Mouse (Mus musculus): ENCODE results near the gene Syngr4. TPM values are rescaled to one million over a fixed set of nuclear protein-coding genes. Genes with fewer than 3 reads are reported as not detected.

Syngr4 gene
- polyA plus RNA-seq, 1 experiment from 2014 or later: 0.41 TPM

DNA sequence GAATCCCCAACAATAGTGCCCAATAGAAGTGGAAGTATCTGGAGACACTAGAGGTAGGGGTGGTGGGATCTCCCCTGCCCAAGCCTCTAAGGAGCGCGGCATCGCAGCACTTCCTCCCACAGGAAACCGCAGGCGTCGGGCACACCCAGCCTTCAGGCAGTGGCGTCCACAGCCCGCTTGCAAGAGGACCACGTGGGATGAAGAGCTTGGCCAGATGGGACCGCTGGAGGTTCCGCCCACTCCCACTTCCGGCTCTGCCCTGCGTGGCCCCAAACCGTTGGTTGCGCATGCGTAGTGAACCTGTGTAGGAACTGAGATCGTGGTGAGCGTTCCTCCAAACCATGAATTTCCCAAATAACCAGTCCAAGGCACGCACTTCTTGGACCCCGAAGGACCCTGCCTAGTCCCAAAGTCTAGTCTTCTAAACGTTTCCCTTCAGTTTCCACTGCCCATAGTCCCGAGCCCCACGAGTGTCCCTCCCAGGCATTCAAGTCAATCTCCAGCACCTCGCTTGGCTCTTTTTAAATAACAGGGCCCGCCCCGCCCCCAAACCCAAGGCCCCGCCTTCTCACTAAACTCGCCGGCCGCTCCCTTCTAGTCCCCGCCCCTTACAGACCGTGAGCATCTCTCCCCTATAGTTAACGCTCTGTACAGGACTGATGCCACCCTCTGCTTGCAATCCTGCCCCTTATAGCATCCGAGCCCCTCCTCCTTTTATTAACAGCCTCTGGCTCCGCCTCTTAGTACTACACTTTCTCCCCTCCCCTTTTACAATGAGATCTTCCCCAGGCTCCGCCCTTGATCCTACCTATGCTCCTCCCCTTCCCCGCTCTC lies 26.6 kb upstream of the Syngr4 start:
- Histone ChIP-seq H3K9me3 (peaks cover 7% of the 10 kb centered on the region; the same call in 1 of the 2 replicates), H3K4me2 (peak overlapping the region; percentile 76), H3K4me1 (peaks cover 51% of the 10 kb centered on the region), H3K4me3 (peak overlapping the region; percentile 44), H3K27me3 (peaks cover 7% of the 10 kb centered on the region), H3K9ac (peak overlapping the region; percentile 49), H3K36me3 (peaks cover 8% of the 10 kb centered on the region), H3K27ac (peak overlapping the region; percentile 93)
- peak; percentile 84 for ATAC-seq (ENCODE audit: insufficient number of reproducible peaks, insufficient read depth, low FRiP score, low TSS enrichment, low read depth)
- WGBS: under 1% methylated on average over 37 of the region's 37 CpGs

DNA sequence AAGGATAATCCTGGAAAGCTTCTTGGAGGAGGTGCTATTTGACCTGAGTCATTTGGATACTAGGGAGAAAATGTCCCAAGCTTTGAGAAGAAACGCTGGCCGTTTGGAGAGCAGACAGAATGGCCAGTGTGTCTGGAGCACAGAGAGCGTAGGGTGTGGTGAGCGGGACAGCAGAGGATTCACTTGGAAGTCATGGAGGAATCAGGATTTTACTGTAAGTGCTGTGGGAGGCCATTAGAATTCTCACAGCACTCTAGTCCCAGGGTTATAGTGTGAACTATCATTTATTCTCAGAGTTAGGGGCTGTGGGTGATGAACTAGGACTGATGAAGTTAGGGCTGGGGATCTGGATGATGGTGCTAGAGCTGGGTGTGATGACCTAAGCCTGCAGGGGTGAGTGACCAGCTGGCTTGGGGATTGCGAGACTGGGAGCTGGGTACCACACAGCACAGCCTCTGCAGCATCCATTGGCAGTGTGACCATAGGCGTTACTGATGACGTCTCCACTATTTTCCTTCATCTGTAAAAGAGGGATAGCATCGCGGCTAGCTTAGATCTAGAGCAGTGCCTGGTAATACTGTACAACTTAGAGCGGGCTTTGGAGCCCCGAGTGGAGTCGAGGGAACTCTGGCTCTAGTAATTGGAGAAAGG lies 25.6 kb upstream of the Syngr4 start:
- WGBS: 73% methylated on average over 12 of the region's 12 CpGs
- Histone ChIP-seq H3K27me3 (no peaks in the 10 kb centered on the region), H3K9ac (0 out of 2 replicates have a peak overlapping the region, but pooled peaks have one; percentile 49), H3K36me3 (peaks cover 11% of the 10 kb centered on the region), H3K27ac (peak overlapping the region; percentile 93), H3K4me1 (peaks cover 62% of the 10 kb centered on the region), H3K4me2 (peak overlapping the region; percentile 76), H3K4me3 (0 out of 2 replicates have a peak overlapping the region, but pooled peaks have one; percentile 55), H3K9me3 (peaks cover 7% of the 10 kb centered on the region; the same call in 1 of the 2 replicates)
- no peak for ATAC-seq (ENCODE audit: insufficient number of reproducible peaks, insufficient read depth, low FRiP score, low TSS enrichment, low read depth)

- Histone ChIP-seq H3K9me3 (peaks cover 7% of the 10 kb centered on the region; the same call in 1 of the 2 replicates), H3K27me3 (no peaks in the 10 kb centered on the region), H3K36me3 (peaks cover 11% of the 10 kb centered on the region), H3K27ac (peak within 1 kb of the TSS; percentile 93), H3K4me1 (peaks cover 70% of the 10 kb centered on the region), H3K4me3 (peak within 1 kb of the TSS; percentile 55), H3K4me2 (peak within 1 kb of the TSS; percentile 76), H3K9ac (peak within 1 kb of the TSS; percentile 78)
- ATAC-seq (ENCODE audit: insufficient number of reproducible peaks, insufficient read depth, low FRiP score, low TSS enrichment, low read depth): peak; percentile 22; the same call in 1 of the 2 replicates
- whole genome bisulfite sequencing: 20% methylated on average over 9 of the region's 9 CpGs
These were observed 24.7 kb upstream of the Syngr4 start, which contains the start of gene Emp3 for GRCm38 (mm10) chr7:45921242-45921621. Gene Emp3, minus strand, starts transcription at chr7:45921404.

- H3K9me3 ChIP-seq: peaks cover 7% of the 10 kb centered on the region; the same call in 1 of the 2 replicates
- no peaks in the 10 kb centered on the region for H3K27me3 ChIP-seq
- peaks cover 75% of the 10 kb centered on the region for H3K4me1 ChIP-seq
- H3K36me3 ChIP-seq: peaks cover 11% of the 10 kb centered on the region
- peak overlapping the region; percentile 55 for H3K4me3 ChIP-seq
- H3K9ac ChIP-seq: peak overlapping the region; percentile 78
- ATAC-seq (ENCODE audit: insufficient number of reproducible peaks, insufficient read depth, low FRiP score, low TSS enrichment, low read depth): no peak
- H3K4me2 ChIP-seq: peak overlapping the region; percentile 76
- peak overlapping the region; percentile 93 for H3K27ac ChIP-seq
- 26% methylated on average over 9 of the region's 9 CpGs for WGBS
These were observed 24.2 kb upstream of the Syngr4 start for GRCm38 (mm10) chr7:45920583-45921241.

DNA sequence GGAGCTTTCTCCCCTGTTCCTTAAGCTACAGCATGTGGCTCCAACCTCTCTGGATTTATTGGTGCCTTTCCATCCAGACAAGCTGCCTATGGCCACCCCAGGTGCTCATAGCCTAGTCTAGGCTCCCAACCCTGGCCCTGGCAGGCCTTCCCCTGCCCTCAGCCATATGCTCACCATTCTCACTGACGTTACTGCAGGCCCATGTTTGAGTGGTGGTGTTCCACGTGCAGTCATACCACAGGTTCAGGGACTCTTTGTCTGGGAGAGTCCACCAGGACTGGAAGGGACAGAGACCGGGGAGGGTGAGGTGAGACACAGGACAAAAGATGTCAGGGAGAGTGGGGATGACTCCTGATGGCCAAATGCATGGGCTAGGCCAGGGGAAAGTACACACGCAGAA lies 23.2 kb upstream of the Syngr4 start:
- Histone ChIP-seq H3K4me2 (peak overlapping the region; percentile 76), H3K4me1 (peaks cover 83% of the 10 kb centered on the region), H3K36me3 (peaks cover 11% of the 10 kb centered on the region), H3K9me3 (no peaks in the 10 kb centered on the region), H3K27me3 (no peaks in the 10 kb centered on the region), H3K9ac (peak overlapping the region; percentile 78), H3K4me3 (peak overlapping the region; percentile 55), H3K27ac (peak overlapping the region; percentile 93)
- WGBS: 77% methylated on average over 4 of the region's 4 CpGs
- ATAC-seq (ENCODE audit: insufficient number of reproducible peaks, insufficient read depth, low FRiP score, low TSS enrichment, low read depth): no peak

GRCm38 (mm10) chr7:45919083-45919671 lies 22.7 kb upstream of the Syngr4 start:
- H3K4me3 ChIP-seq: peak overlapping the region; percentile 55
- H3K9me3 ChIP-seq: no peaks in the 10 kb centered on the region
- H3K27me3 ChIP-seq: no peaks in the 10 kb centered on the region
- ATAC-seq (ENCODE audit: insufficient number of reproducible peaks, insufficient read depth, low FRiP score, low TSS enrichment, low read depth): no peak
- H3K27ac ChIP-seq: peak overlapping the region; percentile 93; the same call in 1 of the 2 replicates
- WGBS: 66% methylated on average over 14 of the region's 14 CpGs
- peak overlapping the region; percentile 76 for H3K4me2 ChIP-seq
- H3K4me1 ChIP-seq: peaks cover 83% of the 10 kb centered on the region
- H3K36me3 ChIP-seq: peaks cover 11% of the 10 kb centered on the region
- H3K9ac ChIP-seq: peak overlapping the region; percentile 78; the same call in 1 of the 2 replicates

DNA sequence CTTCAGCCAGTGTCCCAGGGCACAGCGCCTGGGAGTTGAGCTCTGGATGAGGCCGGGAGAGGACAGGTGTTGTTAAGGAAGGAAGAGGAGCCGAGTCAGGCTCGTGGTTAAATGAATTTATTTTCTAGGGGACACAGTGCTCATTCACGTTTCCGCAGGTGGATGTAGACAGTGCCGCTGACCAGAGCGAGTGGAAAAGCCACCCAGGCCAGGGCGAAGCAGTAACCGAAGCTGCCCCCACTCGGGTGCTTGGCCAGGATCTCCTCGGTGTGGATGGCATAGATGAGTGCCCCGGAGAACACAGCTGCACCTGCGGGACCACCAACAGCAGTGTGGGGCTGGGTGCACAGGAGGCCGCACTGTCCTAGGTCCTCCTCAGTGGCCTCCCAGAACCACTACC lies 21.4 kb upstream of the Syngr4 start:
- ATAC-seq (ENCODE audit: insufficient number of reproducible peaks, insufficient read depth, low FRiP score, low TSS enrichment, low read depth): no peak

DNA sequence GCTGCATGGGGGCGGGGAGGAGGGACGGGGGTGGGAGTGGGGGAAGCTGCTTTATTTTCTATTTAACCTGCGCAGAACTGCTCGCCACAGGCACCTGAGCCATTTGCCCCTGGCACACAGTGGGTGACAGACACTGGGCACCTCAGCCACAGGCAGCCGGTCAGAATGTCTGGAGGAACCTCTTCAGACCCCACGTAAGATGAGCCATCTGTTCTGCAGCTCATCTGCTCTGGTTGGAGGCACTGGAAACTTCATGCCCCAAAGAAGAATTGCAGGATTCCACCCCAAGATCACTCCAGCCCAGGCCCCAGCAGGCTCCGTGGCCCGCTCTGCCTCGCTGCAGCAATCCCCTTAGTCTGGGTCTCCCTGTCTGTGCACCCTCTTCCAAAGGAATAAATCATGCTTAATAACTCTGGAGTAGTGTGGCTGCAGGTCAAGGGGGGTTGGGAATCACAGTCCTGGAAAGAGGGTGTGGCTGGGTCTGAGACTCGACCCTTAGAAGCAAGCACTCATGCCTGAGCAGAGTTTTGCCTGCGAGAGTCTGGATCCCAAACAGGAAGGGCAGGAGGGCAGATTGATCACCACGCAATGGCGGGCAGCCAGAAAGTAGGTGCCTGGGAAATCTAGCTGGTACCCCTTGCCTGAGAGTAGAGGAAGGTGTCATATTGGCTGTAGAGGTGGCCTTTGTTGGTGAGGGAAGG lies 20.6 kb upstream of the Syngr4 start:
- no peaks in the 10 kb centered on the region for H3K27me3 ChIP-seq
- H3K9me3 ChIP-seq: no peaks in the 10 kb centered on the region
- H3K4me3 ChIP-seq: peak overlapping the region; percentile 41
- H3K4me1 ChIP-seq: peaks cover 69% of the 10 kb centered on the region
- 24% methylated on average over 13 of the region's 13 CpGs for WGBS
- H3K9ac ChIP-seq: peak overlapping the region; percentile 68
- peak overlapping the region; percentile 97 for H3K27ac ChIP-seq
- H3K4me2 ChIP-seq: peak overlapping the region; percentile 69
- no peak for ATAC-seq (ENCODE audit: insufficient number of reproducible peaks, insufficient read depth, low FRiP score, low TSS enrichment, low read depth)
- H3K36me3 ChIP-seq: peaks cover 11% of the 10 kb centered on the region

More for the DNA sequence above, 21.4 kb upstream of the Syngr4 start:
- H3K27me3 ChIP-seq: no peaks in the 10 kb centered on the region
- WGBS: 86% methylated on average over 15 of the region's 15 CpGs
- H3K27ac ChIP-seq: peak overlapping the region; percentile 97
- peaks cover 76% of the 10 kb centered on the region for H3K4me1 ChIP-seq
- no peak overlapping the region; the same call in 1 of the 2 replicates for H3K9ac ChIP-seq
- H3K36me3 ChIP-seq: peaks cover 11% of the 10 kb centered on the region
- no peak overlapping the region for H3K4me3 ChIP-seq
- no peaks in the 10 kb centered on the region for H3K9me3 ChIP-seq
- no peak overlapping the region for H3K4me2 ChIP-seq

- WGBS: 36% methylated on average over 26 of the region's 26 CpGs
- H3K4me3 ChIP-seq: peak overlapping the region; percentile 41
These were observed 19.8 kb upstream of the Syngr4 start for GRCm38 (mm10) chr7:45916056-45917003.

GRCm38 (mm10) chr7:45915011-45915410 lies 18.5 kb upstream of the Syngr4 start:
- no peak overlapping the region for H3K27ac ChIP-seq
- ATAC-seq (ENCODE audit: insufficient number of reproducible peaks, insufficient read depth, low FRiP score, low TSS enrichment, low read depth): no peak
- H3K9me3 ChIP-seq: no peaks in the 10 kb centered on the region

More at GRCm38 (mm10) chr7:45916056-45917003, 19.8 kb upstream of the Syngr4 start:
- H3K27ac ChIP-seq: peak overlapping the region; percentile 97
- peak; percentile 66 for ATAC-seq (ENCODE audit: insufficient number of reproducible peaks, insufficient read depth, low FRiP score, low TSS enrichment, low read depth)
- peak overlapping the region; percentile 69 for H3K4me2 ChIP-seq
- no peaks in the 10 kb centered on the region for H3K9me3 ChIP-seq
- peaks cover 11% of the 10 kb centered on the region for H3K36me3 ChIP-seq
- peaks cover 60% of the 10 kb centered on the region for H3K4me1 ChIP-seq
- no peaks in the 10 kb centered on the region for H3K27me3 ChIP-seq
- peak overlapping the region; percentile 68 for H3K9ac ChIP-seq

More at GRCm38 (mm10) chr7:45915011-45915410, 18.5 kb upstream of the Syngr4 start:
- Histone ChIP-seq H3K36me3 (peaks cover 24% of the 10 kb centered on the region), H3K9ac (0 out of 2 replicates have a peak overlapping the region, but pooled peaks have one; percentile 55), H3K4me1 (peaks cover 50% of the 10 kb centered on the region), H3K27me3 (no peaks in the 10 kb centered on the region), H3K4me3 (no peak overlapping the region), H3K4me2 (no peak overlapping the region)
- WGBS: 80% methylated on average over 5 of the region's 5 CpGs

Measured in embryonic facial prominence, embryonic 13.5 days (tissue).